Mouse (Mus musculus) right cerebral cortex, adult 18-20 months (tissue): Measurements from ENCODE around the gene Cops7a.
A peak's percentile ranks its signal among the peaks of the same experiment; 100 is the strongest.

Experiments
- DNase-seq: peaks from one replicate; pipeline ENCODE4 v3.0.0; 2022; ENCODE audit warnings: mixed read lengths

Cops7a gene

GRCm38 (mm10) chr6:124965088-124965719 is at the start of gene Cops7a:
Gene Cops7a, minus strand, starts transcription at chr6:124965538.
- DNase-seq = peak; percentile 97

GRCm38 (mm10) chr6:125009181-125010073 is 44.1 kb upstream of the Cops7a start:
- DNase-seq = peak; percentile 78

GRCm38 (mm10) chr6:125009129-125009180 is 43.6 kb upstream of the Cops7a start, which contains the start of gene Zfp384:
Gene Zfp384, plus strand, starts transcription at chr6:125009145.
- no peak for DNase-seq

- DNase-seq = peak; percentile 99
Observed at GRCm38 (mm10) chr6:125008586-125009128, 43.3 kb upstream of the Cops7a start.

GRCm38 (mm10) chr6:125008060-125008459 is 42.7 kb upstream of the Cops7a start:
- no peak for DNase-seq

- peak; percentile 34 for DNase-seq
Observed at GRCm38 (mm10) chr6:125005086-125005485, 39.7 kb upstream of the Cops7a start.

- peak; percentile 26 for DNase-seq
Observed at GRCm38 (mm10) chr6:125003706-125004105, 38.4 kb upstream of the Cops7a start.

GRCm38 (mm10) chr6:124999546-124999945 is 34.2 kb upstream of the Cops7a start:
- DNase-seq = no peak

- DNase-seq = no peak
Observed at GRCm38 (mm10) chr6:124999091-124999490, 33.8 kb upstream of the Cops7a start.

- peak; percentile 80 for DNase-seq
Observed at GRCm38 (mm10) chr6:124998066-124998465, 32.7 kb upstream of the Cops7a start.

- peak; percentile 85 for DNase-seq
Observed at GRCm38 (mm10) chr6:124996551-124997501, 31.5 kb upstream of the Cops7a start, which contains the start of gene Pianp. Gene Pianp, plus strand, starts transcription at chr6:124996694.

GRCm38 (mm10) chr6:124995831-124996403 is 30.6 kb upstream of the Cops7a start:
- no peak for DNase-seq

GRCm38 (mm10) chr6:124995246-124995645 is 29.9 kb upstream of the Cops7a start:
- DNase-seq = no peak

GRCm38 (mm10) chr6:124993876-124994275 is 28.5 kb upstream of the Cops7a start:
- DNase-seq = peak; percentile 36

- DNase-seq = peak; percentile 25
Observed at GRCm38 (mm10) chr6:124993365-124993764, 28.0 kb upstream of the Cops7a start.

- DNase-seq = no peak
Observed at GRCm38 (mm10) chr6:124992241-124992640, 26.9 kb upstream of the Cops7a start.

- DNase-seq = peak; percentile 29
Observed at GRCm38 (mm10) chr6:124967766-124968165, 2.4 kb upstream of the Cops7a start.

GRCm38 (mm10) chr6:124966466-124967118 is 1.3 kb upstream of the Cops7a start:
- DNase-seq = no peak

GRCm38 (mm10) chr6:124965747-124966146 is 409 bp upstream of the Cops7a start:
- DNase-seq = no peak

- no peak for DNase-seq
Observed at GRCm38 (mm10) chr6:124964638-124965037, 700 bp downstream of the Cops7a start.

GRCm38 (mm10) chr6:124961021-124961420 is 4.3 kb downstream of the Cops7a start:
- no peak for DNase-seq

GRCm38 (mm10) chr6:124959960-124960359 is 5.4 kb downstream of the Cops7a start:
- DNase-seq = no peak
